Mouse (Mus musculus) neutrophil, adult 5-6 weeks (primary cell): Measurements from ENCODE around the gene Eif1ad. TPM values are rescaled to one million over a fixed set of nuclear protein-coding genes. Genes with fewer than 3 reads are reported as not detected.
A peak's percentile ranks its signal among the peaks of the same experiment; 100 is the strongest.
"Not testable (repeated sequence)": the region's sequence is repeated elsewhere in the genome, so short reads cannot be mapped to it uniquely, and the experiment has no call there.

Experiments
- ATAC-seq: fragments of 151-379, 151-347 bp; 2 replicates; pipeline ENCODE4 v1.8.0; 2017; ENCODE audit warnings: mild to moderate bottlenecking, moderate TSS enrichment; ENCODE audit not compliant: insufficient number of reproducible peaks, poor library complexity, low FRiP score, severe bottlenecking; ENCODE audit errors: extremely low read depth
- total RNA-seq: library from RNA; stranded (forward); fragments of 200-1000 nt; gene quantifications from 2 replicates; pipeline ENCODE4 v1.2.3, GENCODE M21; 2017

Gene Eif1ad
- 31.6 and 36.8 TPM in 2 replicates for total RNA-seq

GRCm38 (mm10) chr19:5366175-5367052 is at the start of gene Eif1ad:
Gene Eif1ad, plus strand, starts transcription at chr19:5366741.
- ATAC-seq: peak; percentile 80

GRCm38 (mm10) chr19:5323801-5324200 is 42.7 kb upstream of the Eif1ad start:
- ATAC-seq: no peak

GRCm38 (mm10) chr19:5327970-5328369 is 38.6 kb upstream of the Eif1ad start:
- ATAC-seq: no peak

- no peak for ATAC-seq
Measured at GRCm38 (mm10) chr19:5334741-5335140, 31.8 kb upstream of the Eif1ad start.

GRCm38 (mm10) chr19:5335441-5335840 is 31.1 kb upstream of the Eif1ad start, which contains the start of gene Catsper1:
Gene Catsper1, plus strand, starts transcription at chr19:5335741.
- ATAC-seq: no peak

- peak; percentile 56; the same call in 1 of the 2 replicates for ATAC-seq
Measured at GRCm38 (mm10) chr19:5337975-5338374, 28.6 kb upstream of the Eif1ad start.

GRCm38 (mm10) chr19:5341360-5341759 is 25.2 kb upstream of the Eif1ad start:
- ATAC-seq: no peak

GRCm38 (mm10) chr19:5345297-5346131 is 21.0 kb upstream of the Eif1ad start:
- ATAC-seq: no peak

- ATAC-seq: no peak
Measured at GRCm38 (mm10) chr19:5348064-5348463, 18.5 kb upstream of the Eif1ad start.

- peak; percentile 37; the same call in 1 of the 2 replicates for ATAC-seq
Measured at GRCm38 (mm10) chr19:5348526-5349501, 17.7 kb upstream of the Eif1ad start.

- ATAC-seq: not testable (repeated sequence)
Measured at GRCm38 (mm10) chr19:5349502-5349873, 17.1 kb upstream of the Eif1ad start, which contains the start of gene Cst6. Gene Cst6, minus strand, starts transcription at chr19:5349574.

- no peak for ATAC-seq
Measured at GRCm38 (mm10) chr19:5353609-5354008, 12.9 kb upstream of the Eif1ad start.

- no peak for ATAC-seq
Measured at GRCm38 (mm10) chr19:5356080-5356479, 10.5 kb upstream of the Eif1ad start.

- ATAC-seq: no peak
Measured at GRCm38 (mm10) chr19:5362186-5362585, 4.4 kb upstream of the Eif1ad start.

GRCm38 (mm10) chr19:5364124-5364523 is 2.4 kb upstream of the Eif1ad start:
- no peak for ATAC-seq

- no peak for ATAC-seq
Measured at GRCm38 (mm10) chr19:5365751-5366150, 790 bp upstream of the Eif1ad start.

GRCm38 (mm10) chr19:5367053-5367359 is 465 bp downstream of the Eif1ad start, which contains the start of gene Banf1:
Gene Banf1, minus strand, starts transcription at chr19:5367168.
- ATAC-seq: no peak

- ATAC-seq: no peak
Measured at GRCm38 (mm10) chr19:5367455-5367854, 914 bp downstream of the Eif1ad start.

- ATAC-seq: no peak
Measured at GRCm38 (mm10) chr19:5370932-5371331, 4.4 kb downstream of the Eif1ad start.
